Mouse (Mus musculus) G1E (cell line): ENCODE data around the gene Ppp4c.

ENCODE experiments used
- CTCF ChIP-seq: IDR thresholded peaks from 2 replicates; pipeline ENCODE4 v1.5.1; 2012; ENCODE audit warnings: low read depth, low read length, inconsistent platforms, mixed read lengths
- GATA1 ChIP-seq: IDR thresholded peaks from 2 replicates; pipeline ENCODE4 v1.6.1; 2012; ENCODE audit warnings: borderline replicate concordance, low read length, inconsistent platforms, mixed read lengths
- TAL1 ChIP-seq: conservative IDR thresholded peaks from 2 replicates; pipeline ENCODE4 v1.6.1; 2012; ENCODE audit warnings: low read depth, low read length, inconsistent platforms, mixed read lengths

DNA sequence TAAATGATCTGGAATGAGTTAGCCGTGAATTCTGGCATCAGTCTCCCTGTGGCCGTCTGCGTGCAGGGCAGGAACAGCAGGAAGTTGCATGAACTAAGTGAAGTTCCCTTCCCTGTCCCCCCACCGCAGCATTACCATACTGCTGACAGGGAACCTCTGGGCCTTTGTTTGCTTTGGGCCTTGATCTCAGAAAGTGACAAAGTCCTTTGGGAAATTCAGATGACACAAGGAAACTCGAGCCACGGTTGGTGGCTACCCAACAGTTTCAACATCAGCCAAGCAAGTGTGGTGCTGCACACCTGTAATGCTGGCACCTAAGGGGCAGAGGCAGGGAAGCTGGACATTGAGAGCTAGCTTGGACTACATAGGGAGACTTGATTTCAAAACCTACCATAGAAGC lies 45.5 kb downstream of the Ppp4c start:
- no peak for TF ChIP-seq CTCF
- no peak for TF ChIP-seq TAL1
- no peak for TF ChIP-seq GATA1
